Comparison of ENCODE assay signal across 8 mouse cellular contexts in the genomic region with DNA sequence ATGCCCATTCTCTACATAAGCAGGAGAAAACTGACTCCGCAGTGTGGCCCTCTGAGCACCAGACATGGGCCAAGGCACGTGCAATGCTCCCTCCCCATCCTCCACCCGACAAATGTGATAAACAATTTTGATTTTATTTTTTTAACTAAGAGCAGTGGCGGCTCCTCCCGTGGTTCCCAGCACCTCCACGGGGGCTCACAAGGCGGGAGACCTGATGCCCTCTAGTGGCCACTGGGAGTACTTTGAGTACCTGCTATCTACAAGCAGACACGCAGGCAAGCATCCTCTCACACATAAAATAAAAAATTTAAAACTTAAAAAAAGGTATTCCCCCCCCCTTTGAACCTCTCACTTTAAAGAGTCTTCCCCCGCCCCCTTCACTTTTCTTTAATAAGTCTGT. TPM values are rescaled to one million over a fixed set of nuclear protein-coding genes. Genes with fewer than 3 reads are reported as not detected.
DNase-seq lines count a peak whose midpoint lies in the region; ATAC-seq and TF ChIP-seq lines count a peak whose summit lies in the region.

No protein-coding gene starts in this region.

- H3K4me1 ChIP-seq in intestine, postnatal 0 days (replicated peaks; ENCODE audit: control insufficient read depth, insufficient read depth, low read length): no peaks in the 10 kb centered on the region
- H3K4me1 ChIP-seq in intestine, embryonic 15.5 days (replicated peaks): no peaks in the 10 kb centered on the region

- 92% methylated on average over 9 of the region's 9 CpGs for WGBS in intestine, postnatal 0 days
- 86% methylated on average over 9 of the region's 9 CpGs for WGBS in intestine, embryonic 15.5 days

- no peak overlapping the region for H3K4me3 ChIP-seq in intestine, postnatal 0 days (ENCODE audit: low read depth, low read length)
- H3K4me3 ChIP-seq in intestine, embryonic 15.5 days (replicated peaks): no peak overlapping the region

- ATAC-seq in intestine, postnatal 0 days: no peak
- ATAC-seq in intestine, embryonic 15.5 days: no peak

- H3K27ac ChIP-seq in intestine, postnatal 0 days (ENCODE audit: low read depth, low read length): no peak overlapping the region
- no peak overlapping the region for H3K27ac ChIP-seq in intestine, embryonic 15.5 days

- TF ChIP-seq CTCF in intestine, postnatal 0 days (IDR thresholded peaks at IDR 0.05; ENCODE audit: low read depth): peak; percentile 48

- no peaks in the 10 kb centered on the region for H3K9me3 ChIP-seq in intestine, postnatal 0 days (ENCODE audit: control insufficient read depth)
- no peaks in the 10 kb centered on the region for H3K9me3 ChIP-seq in intestine, embryonic 15.5 days

- DNase-seq in A20 (ENCODE audit: low read depth, low spot score): peak; percentile 36
- peak; percentile 34 for DNase-seq in T-cell, adult 2 months (ENCODE audit: low spot score)
- peak; percentile 17 for DNase-seq in lung, postnatal 14 days
- DNase-seq in left cerebral cortex, adult 9 months (ENCODE audit: low spot score in 2 of 2): no peak
- no peak for DNase-seq in frontal cortex, postnatal 25 days (ENCODE audit: low spot score in 2 of 2)
- DNase-seq in left cerebral cortex, adult 18-20 months (ENCODE audit: low spot score in 2 of 2): no peak

- H3K9ac ChIP-seq in intestine, postnatal 0 days (ENCODE audit: low read depth, low read length): no peak overlapping the region
- H3K9ac ChIP-seq in intestine, embryonic 15.5 days: no peak overlapping the region

- no peaks in the 10 kb centered on the region for H3K27me3 ChIP-seq in intestine, postnatal 0 days (replicated peaks; ENCODE audit: control insufficient read depth, insufficient read depth, low read length)
- no peaks in the 10 kb centered on the region for H3K27me3 ChIP-seq in intestine, embryonic 15.5 days (replicated peaks)

- H3K4me2 ChIP-seq in intestine, postnatal 0 days (replicated peaks; ENCODE audit: low read depth): no peak overlapping the region
- no peak overlapping the region for H3K4me2 ChIP-seq in intestine, embryonic 15.5 days (replicated peaks)

- peaks cover 96% of the 10 kb centered on the region for H3K36me3 ChIP-seq in intestine, postnatal 0 days (ENCODE audit: control insufficient read depth, insufficient read depth)
- H3K36me3 ChIP-seq in intestine, embryonic 15.5 days: peaks cover 78% of the 10 kb centered on the region

RNA-seq across cellular contexts. Expression of gene Kdm4a, which starts 8.8 kb away (rescaled TPM):
- 11.6 and 13.1 TPM in 2 replicates for polyA plus RNA-seq in intestine, postnatal 0 days (2015; fragmentation: Nextera tagmentation; extraction: Ambion mirVana)
- polyA plus RNA-seq in intestine, embryonic 15.5 days (2015; fragmentation: Nextera tagmentation; extraction: Ambion mirVana): 24.7 and 25.2 TPM in 2 replicates
- 10 to 100 TPM; 36.2 to 38.2 TPM for total RNA-seq in left cerebral cortex, adult 18-20 months (2021)

RNA-seq across cellular contexts. Expression of gene St3gal3, which starts 36.3 kb away (rescaled TPM):
- polyA plus RNA-seq in intestine, postnatal 0 days (2015; fragmentation: Nextera tagmentation; extraction: Ambion mirVana): 15.6 and 15.7 TPM in 2 replicates
- 7.5 and 8.2 TPM in 2 replicates for polyA plus RNA-seq in intestine, embryonic 15.5 days (2015; fragmentation: Nextera tagmentation; extraction: Ambion mirVana)
- 10 to 100 TPM; 45.8 to 51.2 TPM for total RNA-seq in left cerebral cortex, adult 18-20 months (2021)

Comparison
In these comparisons a context has a peak if more than half of its experiments do, and no peak if none do; other contexts are left out.
1. DNase-seq: peak in A20 (single experiment), T-cell, adult 2 months (single experiment) and lung, postnatal 14 days (single experiment); none in left cerebral cortex, adult 9 months (0 of 2), frontal cortex, postnatal 25 days (0 of 2) and left cerebral cortex, adult 18-20 months (0 of 2).